Mouse (Mus musculus): Measurements from ENCODE around the gene Frmd8.
A peak's percentile ranks its signal among the peaks of the same experiment; 100 is the strongest.

Gene Frmd8

GRCm38 (mm10) chr19:5849843-5850527 is 25.1 kb downstream of the Frmd8 start:
- DNase-seq (ENCODE audit: low read depth, low spot score): peak; percentile 83

- DNase-seq (ENCODE audit: low read depth, low spot score): no peak
These were observed 26.0 kb downstream of the Frmd8 start for GRCm38 (mm10) chr19:5848826-5849672.

- no peak for DNase-seq (ENCODE audit: low read depth, low spot score)
These were observed 26.8 kb downstream of the Frmd8 start for GRCm38 (mm10) chr19:5848032-5848825.

- no peak for DNase-seq (ENCODE audit: low read depth, low spot score)
These were observed 27.7 kb downstream of the Frmd8 start for GRCm38 (mm10) chr19:5847306-5847796.

DNA sequence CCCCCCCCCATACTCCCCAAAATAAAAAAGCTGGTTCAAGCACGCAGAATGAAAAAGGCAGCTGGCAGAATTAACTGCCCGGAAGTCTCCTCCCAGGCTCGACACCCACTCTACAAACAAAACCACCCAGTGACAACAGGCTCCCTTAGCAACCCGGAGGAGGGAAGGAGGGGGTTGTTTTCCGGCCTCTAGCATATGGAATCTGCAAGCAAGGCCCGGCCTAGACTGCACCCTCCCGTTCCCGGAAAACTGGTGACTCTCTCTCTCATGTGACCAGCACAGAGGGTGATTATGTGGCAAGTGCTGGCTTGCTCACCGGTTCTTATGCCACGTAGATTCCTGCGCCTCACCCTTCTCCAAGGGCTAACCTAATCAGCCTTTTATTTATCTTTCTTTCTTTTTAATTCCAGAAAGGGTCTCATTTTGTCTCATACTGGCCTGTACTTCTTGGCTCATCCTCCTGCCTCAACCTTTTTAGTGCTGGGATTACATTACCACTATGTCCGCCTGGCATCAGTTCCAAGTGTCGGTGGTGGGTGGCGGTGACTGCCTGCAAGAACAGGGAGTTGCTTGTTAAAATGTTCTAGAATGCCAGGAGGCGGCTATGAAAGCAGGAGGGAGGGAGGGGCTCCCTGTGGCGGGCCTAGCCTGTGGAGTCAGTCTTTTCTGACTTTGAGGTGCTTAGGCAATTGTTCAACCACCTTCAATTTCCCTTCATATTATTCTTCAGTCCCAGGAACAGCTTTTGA is 28.3 kb downstream of the Frmd8 start:
- DNase-seq (ENCODE audit: low read depth, low spot score): peak; percentile 67

GRCm38 (mm10) chr19:5846154-5846553 is 28.9 kb downstream of the Frmd8 start:
- DNase-seq (ENCODE audit: low read depth, low spot score): no peak

GRCm38 (mm10) chr19:5845319-5846135 is 29.5 kb downstream of the Frmd8 start:
- DNase-seq (ENCODE audit: low read depth, low spot score): peak; percentile 87

DNA sequence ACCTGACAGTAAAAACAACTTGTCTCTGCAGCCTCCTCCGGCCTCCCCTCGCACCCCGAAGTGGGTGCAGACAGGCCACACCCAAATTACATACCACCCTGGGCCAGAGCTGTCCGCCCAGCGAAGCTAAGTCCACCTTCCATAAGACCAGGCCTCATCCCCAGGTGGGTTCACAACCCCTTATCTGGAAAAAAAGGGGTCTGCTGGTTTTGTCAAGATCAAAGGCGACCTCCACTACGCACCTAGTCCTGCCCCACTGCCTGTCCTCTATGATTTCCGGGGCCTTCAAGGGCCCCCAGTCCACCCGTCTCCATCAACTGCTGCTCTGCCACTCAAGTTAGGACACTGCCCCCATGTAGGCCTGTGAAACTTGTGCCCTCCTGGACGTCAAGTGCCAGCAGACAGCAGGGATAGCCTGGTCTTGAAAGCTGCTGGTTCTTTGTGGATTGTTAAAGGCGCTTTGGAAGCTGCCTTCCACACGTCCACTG is 30.2 kb downstream of the Frmd8 start:
- no peak for DNase-seq (ENCODE audit: low read depth, low spot score)

DNA sequence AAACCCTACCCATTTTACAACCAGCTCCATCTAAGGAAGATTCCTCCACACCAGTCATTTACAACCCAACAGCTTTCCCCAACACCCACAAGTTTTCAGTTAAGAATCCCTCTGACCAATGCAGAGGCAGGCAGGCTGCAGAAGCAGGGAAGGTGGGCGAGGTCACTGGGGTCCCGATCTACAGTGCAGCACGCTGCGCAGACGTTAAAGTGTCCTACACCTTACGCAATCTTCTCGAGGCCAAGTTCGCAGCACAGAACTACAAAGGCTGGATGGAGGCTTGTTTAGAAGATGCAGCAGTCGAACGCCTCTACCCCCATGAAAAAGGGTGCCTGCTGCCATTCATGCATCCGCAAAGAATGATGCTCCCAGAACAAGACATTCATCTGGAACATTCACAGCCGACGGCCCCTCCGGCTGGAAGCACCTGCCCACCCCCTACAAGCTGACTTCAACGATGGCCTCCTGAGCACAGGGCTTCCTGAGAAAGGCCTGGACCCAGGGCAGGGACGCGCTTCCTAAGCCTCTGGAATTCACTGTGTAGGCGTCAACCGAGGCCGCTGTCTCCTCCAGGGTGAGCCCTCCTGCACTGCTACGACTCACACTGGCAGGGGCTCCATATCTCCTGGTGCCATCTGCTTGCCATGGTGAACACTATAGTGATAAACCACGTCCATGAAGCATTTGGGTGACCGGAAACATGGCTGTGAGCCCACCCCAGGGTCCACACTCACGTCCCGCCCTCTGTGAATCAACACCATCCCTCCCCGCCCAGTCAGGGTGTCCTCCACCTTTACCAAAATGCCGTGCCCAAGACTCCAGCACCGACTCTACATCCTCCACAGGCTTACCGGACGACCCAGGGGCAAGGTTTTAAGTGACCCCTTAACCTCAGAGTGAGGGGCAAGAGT is 31.0 kb downstream of the Frmd8 start:
- no peak for DNase-seq (ENCODE audit: low read depth, low spot score)

GRCm38 (mm10) chr19:5842785-5843730 is 32.0 kb downstream of the Frmd8 start:
- no peak for DNase-seq (ENCODE audit: low read depth, low spot score)

DNA sequence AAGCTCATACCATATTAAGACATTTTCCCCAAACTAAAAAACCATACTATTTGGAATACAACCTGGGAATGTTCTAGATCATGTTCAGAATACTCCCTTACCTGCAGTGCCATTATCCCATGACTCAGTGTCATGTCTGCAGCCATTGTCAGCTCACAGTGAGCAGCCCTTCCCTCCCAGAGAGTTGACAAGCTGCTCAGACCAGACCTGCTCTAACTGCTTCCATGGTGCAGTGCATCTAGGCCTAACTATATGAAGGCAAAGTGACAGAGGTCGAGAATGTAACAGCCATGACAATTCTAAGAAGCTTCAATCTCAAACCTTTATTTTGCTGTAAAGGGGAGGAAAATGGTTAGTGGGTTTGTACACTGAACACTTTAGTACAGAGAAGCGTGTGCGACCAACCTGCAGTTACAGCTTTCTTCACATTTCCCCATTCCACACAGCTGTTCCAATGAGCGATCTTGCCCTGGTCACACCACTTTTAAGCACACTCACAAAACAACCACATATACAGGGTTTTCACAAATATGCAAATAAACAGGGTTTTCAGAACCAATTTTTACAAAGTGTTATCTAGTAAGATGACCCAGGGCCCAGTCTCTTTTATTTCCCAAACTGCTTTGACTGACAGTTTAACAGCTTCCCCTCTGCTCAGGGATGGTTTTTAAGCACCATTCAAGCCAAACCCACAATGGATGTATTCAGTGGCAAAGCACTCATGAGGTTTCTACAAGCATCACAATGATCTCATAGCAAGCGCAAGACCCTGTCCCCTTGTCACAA is 32.9 kb downstream of the Frmd8 start:
- no peak for DNase-seq (ENCODE audit: low read depth, low spot score)

DNA sequence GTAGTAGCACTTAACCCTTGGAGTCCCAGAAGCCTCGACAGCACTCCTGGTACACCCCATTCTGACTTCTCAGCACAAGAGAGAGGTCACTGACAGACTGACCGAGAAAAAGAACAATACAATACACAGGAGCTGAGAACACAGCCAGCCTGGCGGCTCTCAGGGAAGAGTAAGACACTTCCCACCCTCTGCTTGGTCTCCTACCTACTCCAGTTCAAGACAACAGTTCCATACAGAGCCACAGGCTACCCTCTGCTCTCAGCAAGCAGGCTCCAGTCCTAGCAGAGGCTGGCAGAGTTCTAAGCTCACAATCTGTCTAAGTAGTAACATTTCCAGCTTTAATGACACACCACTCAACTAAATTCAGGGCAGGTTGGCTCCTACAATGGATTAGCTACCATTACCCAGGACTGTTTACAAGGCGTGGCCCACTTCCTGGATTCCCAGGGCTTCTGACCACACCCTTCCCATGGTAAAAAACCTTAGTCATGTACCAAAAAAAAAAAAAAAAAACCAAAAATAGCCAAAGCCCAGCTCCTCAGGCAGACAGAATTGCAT is 33.6 kb downstream of the Frmd8 start:
- no peak for DNase-seq (ENCODE audit: low read depth, low spot score)

DNA sequence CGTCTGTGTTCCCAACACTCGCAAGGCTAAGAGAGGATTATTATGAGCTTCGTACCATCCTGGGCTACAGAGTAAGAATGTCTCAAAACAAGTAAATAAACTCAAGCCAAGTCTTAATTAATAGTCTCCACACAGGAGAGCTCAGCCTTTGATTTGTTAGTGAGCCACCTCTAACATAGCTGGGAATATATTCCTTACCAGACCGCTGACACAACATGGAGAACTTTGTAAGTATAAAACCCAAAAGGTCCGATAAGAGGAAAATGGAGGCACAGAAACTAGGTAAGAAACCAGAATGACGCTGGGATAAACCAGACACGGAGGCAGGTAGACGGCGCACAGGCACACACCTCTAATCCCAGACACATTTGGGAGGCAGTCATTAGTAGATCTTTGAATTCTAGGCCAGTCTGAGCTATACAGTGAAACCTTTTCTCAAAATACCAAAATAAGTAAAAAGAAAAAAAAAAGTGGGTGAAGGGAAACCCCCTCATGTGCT is 34.1 kb downstream of the Frmd8 start:
- DNase-seq (ENCODE audit: low read depth, low spot score): no peak

DNA sequence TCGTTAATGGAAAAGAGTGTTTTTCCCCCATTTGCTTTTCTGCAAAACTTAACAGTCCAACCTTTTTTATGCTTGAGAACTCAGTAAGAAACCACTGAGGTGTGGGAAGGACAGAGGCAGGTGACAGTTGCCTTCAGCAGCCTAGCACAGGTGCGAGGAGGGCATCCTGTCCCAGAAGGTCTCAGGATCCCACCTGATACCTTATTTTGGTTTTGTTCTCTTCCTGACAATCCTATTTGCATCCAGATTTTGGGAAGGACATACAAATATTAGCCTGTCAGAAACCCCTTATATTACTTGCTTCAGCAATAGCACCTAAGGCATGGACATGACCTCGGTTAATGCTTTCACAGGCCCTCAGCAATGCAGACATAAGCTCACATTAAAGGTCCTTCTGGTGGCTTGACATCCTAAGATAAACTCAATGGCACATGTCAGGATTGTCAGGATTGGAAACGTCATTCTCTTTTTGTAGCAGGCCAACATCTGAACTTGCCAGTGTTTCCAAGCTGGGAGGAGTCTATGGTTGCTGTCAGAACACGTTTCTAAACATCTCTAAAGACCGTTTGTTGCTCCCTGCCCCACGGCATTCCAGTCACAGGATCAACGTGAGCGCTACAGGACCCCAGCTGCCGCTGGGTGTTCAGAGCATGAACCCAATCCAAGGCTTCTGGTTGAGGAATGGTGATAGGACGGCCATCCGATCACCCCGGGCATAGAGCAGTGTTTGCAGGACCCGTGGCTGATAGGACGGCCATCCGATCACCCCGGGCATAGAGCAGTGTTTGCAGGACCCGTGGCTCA is 34.8 kb downstream of the Frmd8 start:
- DNase-seq (ENCODE audit: low read depth, low spot score): no peak

- no peak for DNase-seq (ENCODE audit: low read depth, low spot score)
These were observed 35.6 kb downstream of the Frmd8 start for GRCm38 (mm10) chr19:5839317-5840085.

Data from embryo, embryonic 11.5 days (tissue).